Mouse (Mus musculus) CD8-positive naive resting alpha-beta T cell, adult 2 months (primary cell): ENCODE results near the gene Zfp719.

ENCODE experiments used
- DNase-seq, 2 experiments: peaks; one replicate each; pipeline ENCODE4 v3.0.0; 2022; ENCODE audit warnings: low read depth in 2 of 2, low spot score in 2 of 2

Gene Zfp719

GRCm38 (mm10) chr7:43579440-43580171, at the start of gene Zfp719:
Zfp719 (plus strand) TSS chr7:43579610.
- DNase-seq, result peak; percentile 89

GRCm38 (mm10) chr7:43530216-43530785, 49.1 kb upstream of the Zfp719 start:
- no peak for DNase-seq

GRCm38 (mm10) chr7:43532936-43533505, 46.4 kb upstream of the Zfp719 start:
- DNase-seq, result no peak

GRCm38 (mm10) chr7:43538524-43538923, 40.9 kb upstream of the Zfp719 start:
- DNase-seq, result no peak

GRCm38 (mm10) chr7:43544225-43544977, 35.0 kb upstream of the Zfp719 start, which contains the start of gene Cd33:
Cd33 (minus strand) TSS chr7:43544428.
- DNase-seq, result no peak

GRCm38 (mm10) chr7:43545656-43546545, 33.5 kb upstream of the Zfp719 start:
- no peak for DNase-seq

GRCm38 (mm10) chr7:43547666-43548065, 31.7 kb upstream of the Zfp719 start:
- no peak for DNase-seq

- no peak for DNase-seq
These were observed 31.2 kb upstream of the Zfp719 start for GRCm38 (mm10) chr7:43548206-43548605.

- no peak for DNase-seq
These were observed 26.3 kb upstream of the Zfp719 start for GRCm38 (mm10) chr7:43553153-43553552.

GRCm38 (mm10) chr7:43554550-43554949, 24.9 kb upstream of the Zfp719 start:
- DNase-seq, result no peak

GRCm38 (mm10) chr7:43555351-43555750, 24.1 kb upstream of the Zfp719 start:
- DNase-seq, result no peak

GRCm38 (mm10) chr7:43556901-43557300, 22.5 kb upstream of the Zfp719 start:
- no peak for DNase-seq

GRCm38 (mm10) chr7:43562006-43562633, 17.3 kb upstream of the Zfp719 start, which contains the start of gene Zfp658:
Zfp658 (plus strand) TSS chr7:43562256.
- peak; percentile 84 to 87 for DNase-seq

- no peak for DNase-seq
These were observed 16.7 kb upstream of the Zfp719 start for GRCm38 (mm10) chr7:43562651-43563070.

- DNase-seq, result no peak
These were observed 16.1 kb upstream of the Zfp719 start for GRCm38 (mm10) chr7:43563300-43563699.

- DNase-seq, result no peak
These were observed 8.2 kb upstream of the Zfp719 start for GRCm38 (mm10) chr7:43571216-43571615.

- no peak for DNase-seq
These were observed 1.1 kb downstream of the Zfp719 start for GRCm38 (mm10) chr7:43580526-43580925.

GRCm38 (mm10) chr7:43584790-43585189, 5.4 kb downstream of the Zfp719 start:
- no peak for DNase-seq

GRCm38 (mm10) chr7:43601884-43602283, 22.5 kb downstream of the Zfp719 start:
- no peak for DNase-seq
